Mouse (Mus musculus) embryonic fibroblast, embryonic 13.5 days (primary cell): ENCODE measurements at regions not wholly inside any gene's neighbourhood (a gene's known extent, or its start where the extent isn't known, plus 50 kb on each side); places are given as distances from the start of the nearest gene placed in this dataset.

ENCODE experiments used
- CTCF ChIP-seq: IDR thresholded peaks from 2 replicates; pipeline ENCODE4 v1.5.1; 2011; ENCODE audit warnings: mild to moderate bottlenecking, control low read depth, low read length, moderate library complexity, borderline replicate concordance; ENCODE audit not compliant: insufficient read depth
- POLR2A ChIP-seq: IDR thresholded peaks from 2 replicates; pipeline ENCODE4 v1.6.1; 2011; ENCODE audit warnings: low read depth, mild to moderate bottlenecking, control low read depth, low read length, moderate library complexity

DNA sequence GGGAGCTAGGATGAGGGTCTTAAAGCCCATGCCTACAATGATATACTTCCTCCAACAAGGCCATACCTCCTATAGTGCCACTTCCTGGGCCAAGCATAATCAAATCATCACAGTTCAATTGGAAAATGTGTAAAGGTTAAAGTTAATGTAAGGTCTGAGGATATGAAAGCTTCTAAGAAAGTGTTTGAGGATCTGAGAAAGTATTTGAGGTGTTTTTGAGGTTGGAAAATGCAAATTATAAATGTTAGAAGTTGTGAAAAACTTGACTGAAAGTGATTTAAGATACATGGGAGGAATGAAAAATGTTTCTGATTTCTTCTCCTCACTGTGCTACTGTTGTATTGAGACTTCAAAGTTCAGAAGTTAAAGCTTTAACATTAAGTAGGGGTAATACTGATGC is 185.5 kb upstream of the 4930452B06Rik start:
- no peak for TF ChIP-seq POLR2A
- TF ChIP-seq CTCF, result no peak
